Comparison of ENCODE assay signal across 8 mouse cellular contexts in the genomic region with DNA sequence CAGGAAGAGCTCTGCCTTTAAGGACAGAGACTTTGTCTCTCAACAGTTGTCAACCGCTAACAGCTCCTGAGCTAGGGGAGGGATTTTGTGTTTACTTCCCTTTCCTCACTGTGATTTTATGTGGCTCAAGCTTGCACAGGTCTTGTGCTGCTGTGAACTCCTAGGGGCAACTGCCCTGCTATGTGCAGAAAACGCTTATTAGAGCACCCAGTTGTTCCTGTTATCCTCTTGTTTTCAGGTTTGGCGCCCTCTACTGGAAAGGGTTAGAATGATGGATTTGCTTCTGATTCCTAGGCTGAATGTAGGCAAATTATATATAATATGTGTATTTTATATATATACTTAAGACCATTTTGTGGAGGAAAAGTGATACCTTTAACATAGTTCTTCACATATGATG. TPM values are rescaled to one million over a fixed set of nuclear protein-coding genes. Genes with fewer than 3 reads are reported as not detected.
A peak's percentile ranks its signal among the peaks of the same experiment; 100 is the strongest.
DNase-seq lines count a peak whose midpoint lies in the region; ATAC-seq and TF ChIP-seq lines count a peak whose summit lies in the region.

No protein-coding gene starts in this region.

- no peaks in the 10 kb centered on the region for H3K36me3 ChIP-seq in heart, postnatal 0 days (replicated peaks; ENCODE audit: control insufficient read depth, insufficient read depth, low read length)
- H3K36me3 ChIP-seq in midbrain, embryonic 13.5 days: no peaks in the 10 kb centered on the region

- no peak overlapping the region for H3K4me2 ChIP-seq in heart, postnatal 0 days (ENCODE audit: low read depth, low read length)
- no peak overlapping the region for H3K4me2 ChIP-seq in midbrain, embryonic 13.5 days (replicated peaks)

- TF ChIP-seq CTCF in heart, postnatal 0 days (IDR thresholded peaks at IDR 0.05; ENCODE audit: low read depth): peak; percentile 63

- 32% methylated on average over 3 of the region's 3 CpGs for WGBS in heart, postnatal 0 days
- WGBS in midbrain, embryonic 13.5 days: 33% methylated on average over 3 of the region's 3 CpGs

- ATAC-seq in heart, postnatal 0 days (ENCODE audit: insufficient read depth, low read depth): no peak
- ATAC-seq in midbrain, embryonic 13.5 days: no peak

- H3K4me3 ChIP-seq in heart, postnatal 0 days (ENCODE audit: low read depth, low read length): no peak overlapping the region
- H3K4me3 ChIP-seq in midbrain, embryonic 13.5 days (replicated peaks): no peak overlapping the region

- no peak overlapping the region for H3K9ac ChIP-seq in heart, postnatal 0 days (replicated peaks; ENCODE audit: low read depth, low read length)
- no peak overlapping the region for H3K9ac ChIP-seq in midbrain, embryonic 13.5 days (replicated peaks)

- no peaks in the 10 kb centered on the region for H3K4me1 ChIP-seq in heart, postnatal 0 days (ENCODE audit: control insufficient read depth, insufficient read depth)
- no peaks in the 10 kb centered on the region for H3K4me1 ChIP-seq in midbrain, embryonic 13.5 days (replicated peaks)

- no peaks in the 10 kb centered on the region for H3K9me3 ChIP-seq in heart, postnatal 0 days (replicated peaks; ENCODE audit: control insufficient read depth, low read length)
- no peaks in the 10 kb centered on the region for H3K9me3 ChIP-seq in midbrain, embryonic 13.5 days

- H3K27ac ChIP-seq in heart, postnatal 0 days (ENCODE audit: low read depth): no peak overlapping the region
- H3K27ac ChIP-seq in midbrain, embryonic 13.5 days: no peak overlapping the region

- DNase-seq in heart, postnatal 0 days (ENCODE audit: low spot score): no peak
- no peak for DNase-seq in heart, adult 11 months
- DNase-seq in A20 (ENCODE audit: low read depth, low spot score): peak; percentile 53
- DNase-seq in R1 (ENCODE audit: low read depth, low spot score): peak; percentile 20
- DNase-seq in embryo, embryonic 11 days: peak; percentile 38
- DNase-seq in layer of hippocampus, adult 9-11 months: peak; percentile 10
- DNase-seq in retina, embryonic 14.5 days (ENCODE audit: low spot score): peak; percentile 20

- no peak for TF ChIP-seq EP300 in heart, postnatal 0 days (IDR thresholded peaks at IDR 0.05; ENCODE audit: low read depth)

- H3K27me3 ChIP-seq in heart, postnatal 0 days (ENCODE audit: control insufficient read depth, insufficient read depth, low read length): no peaks in the 10 kb centered on the region
- H3K27me3 ChIP-seq in midbrain, embryonic 13.5 days: no peaks in the 10 kb centered on the region

RNA-seq across cellular contexts. Expression of a gene that starts 1.6 kb away (rescaled TPM):
- total RNA-seq in heart, postnatal 0 days (2014; rRNA removed; ENCODE audit: low replicate concordance): not detected in 2 replicates
- polyA plus RNA-seq in heart, postnatal 0 days (2015; fragmentation: Nextera tagmentation; extraction: Ambion mirVana): not detected in 2 replicates
- polyA plus RNA-seq in midbrain, embryonic 13.5 days (2015; fragmentation: Nextera tagmentation; extraction: Ambion mirVana): not detected in 2 replicates

RNA-seq across cellular contexts. Expression of a gene that starts 18.6 kb away (rescaled TPM):
- total RNA-seq in heart, postnatal 0 days (2014; rRNA removed; ENCODE audit: low replicate concordance): not detected in 2 replicates
- not detected in 2 replicates for polyA plus RNA-seq in heart, postnatal 0 days (2015; fragmentation: Nextera tagmentation; extraction: Ambion mirVana)
- not detected in 2 replicates for polyA plus RNA-seq in midbrain, embryonic 13.5 days (2015; fragmentation: Nextera tagmentation; extraction: Ambion mirVana)

RNA-seq across cellular contexts. Expression of a gene that starts 22.0 kb away (rescaled TPM):
- not detected in 2 replicates for total RNA-seq in heart, postnatal 0 days (2014; rRNA removed; ENCODE audit: low replicate concordance)
- not detected in 2 replicates for polyA plus RNA-seq in heart, postnatal 0 days (2015; fragmentation: Nextera tagmentation; extraction: Ambion mirVana)
- not detected in 2 replicates for polyA plus RNA-seq in midbrain, embryonic 13.5 days (2015; fragmentation: Nextera tagmentation; extraction: Ambion mirVana)

RNA-seq across cellular contexts. Expression of a gene that starts 28.0 kb away (rescaled TPM):
- total RNA-seq in heart, postnatal 0 days (2014; rRNA removed; ENCODE audit: low replicate concordance): not detected in 2 replicates
- polyA plus RNA-seq in heart, postnatal 0 days (2015; fragmentation: Nextera tagmentation; extraction: Ambion mirVana): not detected in 2 replicates
- polyA plus RNA-seq in midbrain, embryonic 13.5 days (2015; fragmentation: Nextera tagmentation; extraction: Ambion mirVana): not detected in 2 replicates

RNA-seq across cellular contexts. Expression of a gene that starts 39.1 kb away (rescaled TPM):
- total RNA-seq in heart, postnatal 0 days (2014; rRNA removed; ENCODE audit: low replicate concordance): not detected in 2 replicates
- polyA plus RNA-seq in heart, postnatal 0 days (2015; fragmentation: Nextera tagmentation; extraction: Ambion mirVana): not detected in 2 replicates
- not detected in 2 replicates for polyA plus RNA-seq in midbrain, embryonic 13.5 days (2015; fragmentation: Nextera tagmentation; extraction: Ambion mirVana)

Comparison
In these comparisons a context has a peak if more than half of its experiments do, and no peak if none do; other contexts are left out.
1. DNase-seq: peak in A20 (single experiment), R1 (single experiment), embryo, embryonic 11 days (single experiment), layer of hippocampus, adult 9-11 months (single experiment) and retina, embryonic 14.5 days (single experiment); none in heart, postnatal 0 days (single experiment) and heart, adult 11 months (single experiment).